Mouse (Mus musculus) midbrain, embryonic 12.5 days (tissue): ENCODE data around the gene Rybp. TPM values are rescaled to one million over a fixed set of nuclear protein-coding genes. Genes with fewer than 3 reads are reported as not detected.

Experiments used
- ATAC-seq: fragments of 200-750 bp; cut with Nextera tagmentation; 2 replicates; pipeline ENCODE4 v1.8.0; 2017; ENCODE audit warnings: low read depth, moderate TSS enrichment, moderate library complexity; ENCODE audit not compliant: low FRiP score
- H3K27ac ChIP-seq: fragments of 300-500 bp; sonication (generic); replicated peaks from 2 replicates; pipeline ENCODE4 v1.5.1; 2016; ENCODE audit warnings: mild to moderate bottlenecking
- H3K27me3 ChIP-seq: fragments of 300-500 bp; sonication (generic); 2 replicates; pipeline ENCODE4 v1.6.1; 2016; ENCODE audit warnings: mild to moderate bottlenecking
- H3K36me3 ChIP-seq: fragments of 300-500 bp; sonication (generic); 2 replicates; pipeline ENCODE4 v1.6.1; 2016
- H3K4me1 ChIP-seq: fragments of 300-500 bp; sonication (generic); 2 replicates; pipeline ENCODE4 v1.6.1; 2016
- H3K4me2 ChIP-seq: fragments of 300-500 bp; sonication (generic); replicated peaks from 2 replicates; pipeline ENCODE4 v1.6.1; 2016; ENCODE audit warnings: mild to moderate bottlenecking, moderate library complexity
- H3K4me3 ChIP-seq: fragments of 300-500 bp; sonication (generic); 2 replicates; pipeline ENCODE4 v1.5.1; 2016; ENCODE audit warnings: mild to moderate bottlenecking
- H3K9ac ChIP-seq: fragments of 300-500 bp; sonication (generic); replicated peaks from 2 replicates; pipeline ENCODE4 v1.6.1; 2016; ENCODE audit warnings: mild to moderate bottlenecking, moderate library complexity
- H3K9me3 ChIP-seq: fragments of 300-500 bp; sonication (generic); 2 replicates; pipeline ENCODE4 v1.6.1; 2016; ENCODE audit warnings: mild to moderate bottlenecking
- WGBS: fragments of 180-500 bp; shearing (Covaris S2); methylation state at CpG from one replicate; pipeline ENCODE4 v1.1.7; 2016; 5-methylcytosine and 5-hydroxymethylcytosine counted together
- polyA plus RNA-seq: library from polyadenylated mRNA; unstranded; fragments of >200 nt; fragmentation: Nextera tagmentation; extraction: Ambion mirVana; gene quantifications from 2 replicates; pipeline ENCODE4 v1.2.1, GENCODE M21; 2016

Gene Rybp
- 17.4 and 19.0 TPM in 2 replicates for polyA plus RNA-seq

- WGBS, result 1% methylated on average over 61 of the region's 112 CpGs
- Histone ChIP-seq H3K27ac (peak within 1 kb of the TSS; percentile 98), H3K4me3 (peak within 1 kb of the TSS; percentile 86), H3K9ac (peak within 1 kb of the TSS; percentile 90), H3K9me3 (no peaks in the 10 kb centered on the region), H3K27me3 (peaks cover 36% of the 10 kb centered on the region), H3K36me3 (no peaks in the 10 kb centered on the region), H3K4me1 (peaks cover 27% of the 10 kb centered on the region), H3K4me2 (peak within 1 kb of the TSS; percentile 94)
- peak; percentile 96 for ATAC-seq
Measured at GRCm38 (mm10) chr6:100287334-100288015, at the start of gene Rybp. TSS of gene Rybp (minus strand) at chr6:100287485.

GRCm38 (mm10) chr6:100336591-100337148, 49.4 kb upstream of the Rybp start:
- WGBS, result 8% methylated on average over 14 of the region's 14 CpGs
- H3K36me3 ChIP-seq, result no peaks in the 10 kb centered on the region
- H3K9me3 ChIP-seq, result no peaks in the 10 kb centered on the region
- no peak overlapping the region for H3K27ac ChIP-seq
- peaks cover 25% of the 10 kb centered on the region for H3K4me1 ChIP-seq
- H3K4me3 ChIP-seq, result no peak overlapping the region
- peak; percentile 45 for ATAC-seq
- H3K9ac ChIP-seq, result no peak overlapping the region
- no peak overlapping the region; the same call in 1 of the 2 replicates for H3K4me2 ChIP-seq
- peaks cover 66% of the 10 kb centered on the region for H3K27me3 ChIP-seq

- H3K4me1 ChIP-seq, result peaks cover 25% of the 10 kb centered on the region
- peak overlapping the region; percentile 43 for H3K4me2 ChIP-seq
- H3K9ac ChIP-seq, result 0 out of 2 replicates have a peak overlapping the region, but pooled peaks have one; percentile 21
- peak overlapping the region; percentile 44 for H3K27ac ChIP-seq
- ATAC-seq, result peak; percentile 67; the same call in 1 of the 2 replicates
- WGBS, result under 1% methylated on average over 18 of the region's 18 CpGs
- H3K4me3 ChIP-seq, result peak overlapping the region; percentile 7; the same call in 1 of the 2 replicates
- H3K36me3 ChIP-seq, result no peaks in the 10 kb centered on the region
- H3K27me3 ChIP-seq, result peaks cover 69% of the 10 kb centered on the region
- H3K9me3 ChIP-seq, result no peaks in the 10 kb centered on the region
Measured at GRCm38 (mm10) chr6:100335506-100336144, 48.3 kb upstream of the Rybp start.

GRCm38 (mm10) chr6:100333745-100334144, 46.5 kb upstream of the Rybp start:
- Histone ChIP-seq H3K4me2 (no peak overlapping the region), H3K27ac (no peak overlapping the region), H3K4me3 (no peak overlapping the region), H3K9ac (no peak overlapping the region), H3K4me1 (peaks cover 25% of the 10 kb centered on the region), H3K27me3 (peaks cover 64% of the 10 kb centered on the region), H3K36me3 (no peaks in the 10 kb centered on the region), H3K9me3 (no peaks in the 10 kb centered on the region)
- 84% methylated on average over 7 of the region's 7 CpGs for WGBS
- no peak for ATAC-seq

- H3K9me3 ChIP-seq, result no peaks in the 10 kb centered on the region
- H3K36me3 ChIP-seq, result no peaks in the 10 kb centered on the region
- no peak overlapping the region for H3K27ac ChIP-seq
- H3K4me2 ChIP-seq, result no peak overlapping the region
- no peak for ATAC-seq
- no peak overlapping the region for H3K4me3 ChIP-seq
- H3K27me3 ChIP-seq, result peaks cover 59% of the 10 kb centered on the region
- no peak overlapping the region for H3K9ac ChIP-seq
- peaks cover 25% of the 10 kb centered on the region for H3K4me1 ChIP-seq
- 81% methylated on average over 4 of the region's 4 CpGs for WGBS
Measured at GRCm38 (mm10) chr6:100332479-100332878, 45.2 kb upstream of the Rybp start.

- H3K27me3 ChIP-seq, result peaks cover 52% of the 10 kb centered on the region
- no peaks in the 10 kb centered on the region for H3K9me3 ChIP-seq
- H3K4me3 ChIP-seq, result no peak overlapping the region
- no peak overlapping the region for H3K9ac ChIP-seq
- no peak overlapping the region for H3K4me2 ChIP-seq
- H3K27ac ChIP-seq, result no peak overlapping the region
- WGBS, result 59% methylated on average over 8 of the region's 8 CpGs
- no peak for ATAC-seq
- no peaks in the 10 kb centered on the region for H3K36me3 ChIP-seq
- H3K4me1 ChIP-seq, result peaks cover 20% of the 10 kb centered on the region
Measured at GRCm38 (mm10) chr6:100331582-100331981, 44.3 kb upstream of the Rybp start.

- WGBS, result 75% methylated on average over 9 of the region's 9 CpGs
- no peak overlapping the region for H3K4me3 ChIP-seq
Measured at GRCm38 (mm10) chr6:100331055-100331454, 43.8 kb upstream of the Rybp start.

GRCm38 (mm10) chr6:100329542-100329941, 42.3 kb upstream of the Rybp start:
- Histone ChIP-seq H3K9ac (no peak overlapping the region), H3K9me3 (no peaks in the 10 kb centered on the region), H3K27ac (no peak overlapping the region), H3K4me3 (no peak overlapping the region), H3K36me3 (no peaks in the 10 kb centered on the region), H3K4me2 (no peak overlapping the region), H3K27me3 (peaks cover 47% of the 10 kb centered on the region), H3K4me1 (no peaks in the 10 kb centered on the region)
- 64% methylated on average over 4 of the region's 4 CpGs for WGBS
- ATAC-seq, result no peak

More at GRCm38 (mm10) chr6:100331055-100331454, 43.8 kb upstream of the Rybp start:
- peaks cover 14% of the 10 kb centered on the region for H3K4me1 ChIP-seq
- no peak for ATAC-seq
- no peak overlapping the region for H3K9ac ChIP-seq
- peaks cover 48% of the 10 kb centered on the region for H3K27me3 ChIP-seq
- H3K27ac ChIP-seq, result no peak overlapping the region
- no peaks in the 10 kb centered on the region for H3K9me3 ChIP-seq
- H3K36me3 ChIP-seq, result no peaks in the 10 kb centered on the region
- no peak overlapping the region for H3K4me2 ChIP-seq

- Histone ChIP-seq H3K9me3 (no peaks in the 10 kb centered on the region), H3K27me3 (peaks cover 31% of the 10 kb centered on the region), H3K4me3 (no peak overlapping the region), H3K27ac (no peak overlapping the region), H3K4me1 (peaks cover 4% of the 10 kb centered on the region; the same call in 1 of the 2 replicates), H3K4me2 (no peak overlapping the region), H3K36me3 (no peaks in the 10 kb centered on the region), H3K9ac (no peak overlapping the region)
- no peak for ATAC-seq
- WGBS, result 83% methylated on average over 5 of the region's 5 CpGs
Measured at GRCm38 (mm10) chr6:100327050-100327449, 39.8 kb upstream of the Rybp start.

- H3K4me3 ChIP-seq, result no peak overlapping the region
Measured at GRCm38 (mm10) chr6:100323756-100324430, 36.6 kb upstream of the Rybp start.

GRCm38 (mm10) chr6:100322561-100322960, 35.3 kb upstream of the Rybp start:
- no peaks in the 10 kb centered on the region for H3K36me3 ChIP-seq
- peak; percentile 75; the same call in 1 of the 2 replicates for ATAC-seq

More at GRCm38 (mm10) chr6:100323756-100324430, 36.6 kb upstream of the Rybp start:
- Histone ChIP-seq H3K9me3 (no peaks in the 10 kb centered on the region), H3K9ac (no peak overlapping the region), H3K4me1 (peaks cover 4% of the 10 kb centered on the region; the same call in 1 of the 2 replicates), H3K4me2 (no peak overlapping the region), H3K27ac (no peak overlapping the region), H3K36me3 (no peaks in the 10 kb centered on the region), H3K27me3 (peaks cover 24% of the 10 kb centered on the region)
- 82% methylated on average over 10 of the region's 10 CpGs for WGBS
- ATAC-seq, result no peak

More at GRCm38 (mm10) chr6:100322561-100322960, 35.3 kb upstream of the Rybp start:
- Histone ChIP-seq H3K9me3 (no peaks in the 10 kb centered on the region), H3K4me3 (no peak overlapping the region), H3K27me3 (peaks cover 15% of the 10 kb centered on the region), H3K4me1 (peaks cover 4% of the 10 kb centered on the region; the same call in 1 of the 2 replicates), H3K4me2 (no peak overlapping the region), H3K27ac (0 out of 2 replicates have a peak overlapping the region, but pooled peaks have one; percentile 32), H3K9ac (no peak overlapping the region)
- 40% methylated on average over 8 of the region's 8 CpGs for WGBS
